Mouse (Mus musculus) hindbrain, postnatal 0 days (tissue): ENCODE data around the gene Prom2. TPM values are rescaled to one million over a fixed set of nuclear protein-coding genes. Genes with fewer than 3 reads are reported as not detected.

Source experiments
- ATAC-seq: fragments of 200-750 bp; cut with Nextera tagmentation; 2 replicates; pipeline ENCODE4 v1.8.0; 2017; ENCODE audit warnings: mild to moderate bottlenecking, moderate TSS enrichment, moderate library complexity
- DNase-seq: peaks from one replicate; pipeline ENCODE4 v3.0.0-alpha.2; 2015; ENCODE audit warnings: low spot score
- H3K27ac ChIP-seq: fragments of 300-500 bp; sonication (generic); 2 replicates; pipeline ENCODE4 v1.5.1; 2014; ENCODE audit warnings: mild to moderate bottlenecking
- H3K27me3 ChIP-seq: fragments of 300-500 bp; sonication (generic); 2 replicates; pipeline ENCODE4 v1.6.1; 2014; ENCODE audit warnings: low read length, mixed read lengths; ENCODE audit not compliant: insufficient read depth
- H3K36me3 ChIP-seq: fragments of 300-500 bp; sonication (generic); 2 replicates; pipeline ENCODE4 v1.6.1; 2014; ENCODE audit warnings: low read length, mixed read lengths; ENCODE audit not compliant: insufficient read depth
- H3K4me1 ChIP-seq: fragments of 300-500 bp; sonication (generic); 2 replicates; pipeline ENCODE4 v1.6.1; 2014; ENCODE audit warnings: antibody characterized with exemption, low read length, mixed read lengths; ENCODE audit not compliant: insufficient read depth
- H3K4me2 ChIP-seq: fragments of 300-500 bp; sonication (generic); 2 replicates; pipeline ENCODE4 v1.6.1; 2014; ENCODE audit warnings: low read depth, mild to moderate bottlenecking, low read length, moderate library complexity, mixed read lengths
- H3K4me3 ChIP-seq: fragments of 300-500 bp; sonication (generic); 2 replicates; pipeline ENCODE4 v1.5.1; 2014; ENCODE audit warnings: low read length
- H3K9ac ChIP-seq: fragments of 300-500 bp; sonication (generic); replicated peaks from 2 replicates; pipeline ENCODE4 v1.6.1; 2014; ENCODE audit warnings: mild to moderate bottlenecking, low read length, moderate library complexity, mixed read lengths
- H3K9me3 ChIP-seq: fragments of 300-500 bp; sonication (generic); 2 replicates; pipeline ENCODE4 v1.6.1; 2016; ENCODE audit warnings: low read length, mixed read lengths
- CTCF ChIP-seq: IDR thresholded peaks from 2 replicates; pipeline ENCODE4 v1.5.1; 2016; ENCODE audit warnings: antibody characterized with exemption, control low read depth, low read depth
- WGBS: fragments of 180-500 bp; shearing (Covaris S2); extraction: QIAGEN DNeasy Blood & Tissue Kit; methylation state at CpG from one replicate; pipeline ENCODE4 v1.1.7; 2014; 5-methylcytosine and 5-hydroxymethylcytosine counted together
- polyA plus RNA-seq: library from polyadenylated mRNA; unstranded; fragments of >200 nt; fragmentation: Nextera tagmentation; extraction: Ambion mirVana; gene quantifications from 2 replicates; pipeline ENCODE4 v1.2.1, GENCODE M21; 2015
- total RNA-seq: library from RNA; depleted of rRNA; stranded (reverse); fragments of >200 nt; gene quantifications from 2 replicates; pipeline ENCODE4 v1.2.3, GENCODE M21; 2014

Gene Prom2
- total and polyA plus RNA-seq, 2 experiments from 2014 or later, result 0.10 TPM

- Histone ChIP-seq H3K27ac (peak overlapping the region; percentile 51; the same call in 1 of the 2 replicates), H3K36me3 (no peaks in the 10 kb centered on the region), H3K4me3 (peak overlapping the region; percentile 60), H3K27me3 (no peaks in the 10 kb centered on the region), H3K9ac (peak overlapping the region; percentile 68), H3K4me1 (0 out of 2 replicates have a peak, but pooled peaks cover 11% of the 10 kb centered on the region), H3K4me2 (peak overlapping the region; percentile 86), H3K9me3 (no peaks in the 10 kb centered on the region)
- 0 out of 2 replicates have a peak, but pooled peaks have one; percentile 13 for TF ChIP-seq CTCF
- ATAC-seq (peak; percentile 90), DNase-seq (peak; percentile 97)
- under 1% methylated on average over 24 of the region's 24 CpGs for WGBS
Measured at GRCm38 (mm10) chr2:127584436-127584858, 43.2 kb upstream of the Prom2 start.

- Histone ChIP-seq H3K9ac (no peak overlapping the region), H3K4me2 (no peak overlapping the region), H3K27ac (no peak overlapping the region), H3K9me3 (peaks cover 5% of the 10 kb centered on the region; the same call in 1 of the 2 replicates), H3K36me3 (peaks cover 15% of the 10 kb centered on the region), H3K27me3 (no peaks in the 10 kb centered on the region), H3K4me3 (no peak overlapping the region), H3K4me1 (no peaks in the 10 kb centered on the region)
- TF ChIP-seq CTCF, result no peak
- no peak for ATAC-seq
- WGBS, result 73% methylated on average over 1 of the region's 1 CpGs
- no peak for DNase-seq
Measured at GRCm38 (mm10) chr2:127573322-127573721, 32.1 kb upstream of the Prom2 start.

DNA sequence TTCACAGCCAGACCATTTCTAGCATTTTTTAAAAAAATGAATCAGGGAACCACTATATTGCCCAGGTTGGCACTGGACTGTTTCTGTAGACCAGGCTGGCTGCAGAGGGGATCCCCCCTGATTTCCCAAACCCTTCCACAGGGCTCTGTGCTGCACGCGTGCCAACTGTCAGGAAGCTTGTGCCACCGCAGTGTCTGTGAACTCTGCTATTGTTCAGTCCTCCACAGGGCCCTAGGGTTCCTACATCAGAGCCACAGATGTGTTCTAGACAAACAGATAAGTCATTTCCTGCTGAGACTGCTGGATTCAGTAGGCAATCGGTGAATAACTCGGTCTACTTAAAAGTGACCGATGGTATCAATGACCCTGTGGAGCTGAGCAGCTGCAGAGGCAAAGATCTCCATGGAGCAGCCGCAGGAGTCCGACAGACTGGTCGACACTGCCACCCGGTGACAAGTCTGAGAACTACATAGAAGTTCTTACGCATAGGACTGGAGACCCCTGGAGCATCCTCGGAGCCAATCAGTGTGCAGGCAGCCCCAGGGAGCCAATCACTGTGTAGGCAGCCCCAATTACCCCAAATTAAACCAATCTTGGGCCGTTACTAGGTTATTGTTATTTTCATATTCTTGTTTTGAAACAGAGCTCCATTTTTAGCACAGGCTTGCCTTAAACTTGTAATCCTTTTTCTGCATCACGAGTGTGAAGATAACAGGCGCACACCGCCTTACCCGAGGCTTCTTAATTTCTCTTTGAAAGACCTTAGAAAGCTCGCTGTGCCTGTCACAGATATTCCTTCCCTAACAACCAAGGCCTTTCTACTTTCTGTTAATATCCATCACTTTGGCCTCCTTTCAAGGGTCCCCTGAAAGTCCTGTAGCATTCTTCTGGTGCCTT lies 18.1 kb upstream of the Prom2 start:
- WGBS, result 6% methylated on average over 18 of the region's 18 CpGs
- Histone ChIP-seq H3K4me2 (peak overlapping the region; percentile 50), H3K4me3 (peak overlapping the region; percentile 27), H3K27ac (no peak overlapping the region), H3K36me3 (no peaks in the 10 kb centered on the region), H3K9me3 (no peaks in the 10 kb centered on the region), H3K27me3 (peaks cover 6% of the 10 kb centered on the region; the same call in 1 of the 2 replicates), H3K9ac (no peak overlapping the region), H3K4me1 (peaks cover 5% of the 10 kb centered on the region)
- DNase-seq (peak; percentile 96), ATAC-seq (peak; percentile 99)
- TF ChIP-seq CTCF, result peak; percentile 94

DNA sequence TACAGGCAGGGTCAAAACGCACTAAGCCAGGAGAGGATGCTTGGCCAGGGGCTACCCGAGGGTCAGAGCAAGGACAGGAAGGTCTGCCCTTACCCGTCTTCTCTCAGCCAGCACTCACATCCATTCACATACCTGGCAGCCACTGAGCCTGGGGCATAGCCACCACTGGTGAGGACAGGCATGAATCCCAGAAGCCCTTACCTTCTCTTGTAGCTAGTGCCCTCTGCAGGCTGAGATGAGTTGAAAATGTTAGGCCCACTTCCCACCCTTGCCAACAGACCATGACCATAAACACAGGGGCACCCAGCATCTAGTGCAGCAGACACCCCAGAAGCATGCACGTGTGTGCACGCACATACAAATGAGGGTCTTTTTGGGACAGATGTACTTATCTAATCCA lies 9.8 kb upstream of the Prom2 start:
- ATAC-seq, result peak; percentile 62
- WGBS, result 46% methylated on average over 5 of the region's 5 CpGs
- Histone ChIP-seq H3K9me3 (no peaks in the 10 kb centered on the region), H3K27ac (no peak overlapping the region), H3K36me3 (no peaks in the 10 kb centered on the region), H3K4me1 (no peaks in the 10 kb centered on the region), H3K9ac (no peak overlapping the region), H3K4me3 (no peak overlapping the region), H3K4me2 (no peak overlapping the region), H3K27me3 (no peaks in the 10 kb centered on the region)
- DNase-seq, result peak; percentile 72
- TF ChIP-seq CTCF, result peak; percentile 71

DNA sequence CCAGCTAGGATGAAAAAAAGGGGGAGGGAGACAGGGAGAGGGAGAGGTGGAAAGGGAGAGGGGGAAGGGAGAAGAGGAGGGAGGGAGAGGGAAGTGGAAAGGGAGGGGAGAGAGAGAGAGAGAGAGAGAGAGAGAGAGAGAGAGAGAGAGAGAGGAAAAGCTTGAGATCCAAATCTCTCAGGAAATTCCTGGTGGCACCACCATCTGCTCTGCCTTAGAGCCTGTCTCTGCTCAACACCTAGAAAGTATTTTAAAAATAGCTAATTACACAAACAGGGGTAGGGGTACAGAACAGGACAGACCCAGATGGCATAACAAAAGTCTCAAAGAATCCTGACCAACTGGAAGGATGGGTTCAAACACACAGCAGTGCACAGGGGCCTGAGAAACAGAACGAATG lies 9.2 kb upstream of the Prom2 start:
- no peak overlapping the region for H3K27ac ChIP-seq
- DNase-seq, result no peak
- no peak overlapping the region for H3K9ac ChIP-seq
- H3K36me3 ChIP-seq, result no peaks in the 10 kb centered on the region
- H3K9me3 ChIP-seq, result no peaks in the 10 kb centered on the region
- ATAC-seq, result no peak
- no peaks in the 10 kb centered on the region for H3K27me3 ChIP-seq
- TF ChIP-seq CTCF, result no peak
- 88% methylated on average over 1 of the region's 1 CpGs for WGBS
- no peak overlapping the region for H3K4me2 ChIP-seq
- no peak overlapping the region for H3K4me3 ChIP-seq
- H3K4me1 ChIP-seq, result no peaks in the 10 kb centered on the region

DNA sequence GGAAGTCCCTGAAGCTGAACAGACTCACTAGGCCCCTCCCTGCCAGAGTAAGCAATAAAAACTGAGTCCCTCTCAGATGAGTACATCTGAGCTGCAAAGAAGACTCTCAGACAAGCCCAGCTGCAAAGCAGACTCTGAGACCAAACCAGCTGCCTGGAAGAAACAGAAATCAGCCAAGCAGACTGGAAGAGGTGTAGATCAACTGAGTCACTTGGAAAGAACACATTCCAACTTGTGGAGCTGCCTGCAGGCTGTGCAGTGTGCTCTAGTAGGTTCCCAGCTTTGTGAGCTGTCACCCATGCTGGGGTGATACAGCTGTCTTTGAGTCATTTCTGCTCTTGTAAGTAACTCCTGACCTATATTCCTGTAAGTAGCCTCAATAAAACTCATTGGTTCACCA lies 8.4 kb upstream of the Prom2 start:
- ATAC-seq, result no peak
- Histone ChIP-seq H3K27ac (no peak overlapping the region), H3K4me2 (no peak overlapping the region), H3K4me1 (no peaks in the 10 kb centered on the region), H3K36me3 (no peaks in the 10 kb centered on the region), H3K9me3 (no peaks in the 10 kb centered on the region), H3K4me3 (no peak overlapping the region), H3K9ac (no peak overlapping the region), H3K27me3 (no peaks in the 10 kb centered on the region)
- no peak for TF ChIP-seq CTCF
- no peak for DNase-seq
